Mouse (Mus musculus) brown adipose tissue, adult 24 weeks (tissue): ENCODE data around the gene Spock1. TPM values are rescaled to one million over a fixed set of nuclear protein-coding genes. Genes with fewer than 3 reads are reported as not detected.

Experiments
- H3K27ac ChIP-seq: fragments of 200-500 bp; replicated peaks from 2 replicates; pipeline ENCODE4 v1.5.1; 2012; ENCODE audit warnings: low read depth, mild to moderate bottlenecking, low read length
- H3K4me1 ChIP-seq: fragments of 200-500 bp; 2 replicates; pipeline ENCODE4 v1.6.1; 2012; ENCODE audit warnings: low read length, mixed read lengths; ENCODE audit not compliant: control insufficient read depth, insufficient read depth, insufficient read length
- H3K4me3 ChIP-seq: fragments of 200-500 bp; 2 replicates; pipeline ENCODE4 v1.5.1; 2012; ENCODE audit warnings: low read depth, mild to moderate bottlenecking, low read length, moderate library complexity; ENCODE audit not compliant: insufficient read depth
- polyA plus RNA-seq: library from polyadenylated mRNA; stranded (reverse); fragments of >200 nt; gene quantifications from 2 replicates; pipeline ENCODE4 v1.2.4, GENCODE M21; 2012; ENCODE audit not compliant: missing spikeins, insufficient read depth, insufficient read length

The Spock1 gene
- polyA plus RNA-seq, 1 experiment: not detected

DNA sequence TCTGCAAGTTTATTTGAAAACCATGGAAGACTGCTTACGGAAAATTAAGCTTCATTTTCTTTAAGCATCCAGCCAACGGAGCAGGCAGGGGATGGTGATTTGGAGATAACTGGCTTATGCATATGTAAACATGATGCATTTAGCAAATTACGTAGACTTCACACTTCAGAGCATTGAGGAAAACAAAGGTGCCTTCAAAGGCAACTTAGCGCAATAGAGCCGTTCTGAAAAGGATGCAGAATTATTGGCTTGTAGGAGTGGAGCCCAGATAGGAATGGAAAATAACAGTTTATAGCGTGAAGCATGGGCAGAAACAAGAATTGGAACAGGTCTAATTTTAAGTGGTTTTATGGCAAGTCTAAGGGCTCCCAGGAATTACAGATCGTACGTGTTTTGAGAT is 448.2 kb downstream of the Spock1 start:
- Histone ChIP-seq H3K4me1 (no peaks in the 10 kb centered on the region), H3K27ac (no peak overlapping the region), H3K4me3 (no peak overlapping the region)

- Histone ChIP-seq H3K4me1 (no peaks in the 10 kb centered on the region), H3K4me3 (no peak overlapping the region), H3K27ac (no peak overlapping the region)
Measured at GRCm38 (mm10) chr13:57450189-57450821, 457.8 kb downstream of the Spock1 start.

DNA sequence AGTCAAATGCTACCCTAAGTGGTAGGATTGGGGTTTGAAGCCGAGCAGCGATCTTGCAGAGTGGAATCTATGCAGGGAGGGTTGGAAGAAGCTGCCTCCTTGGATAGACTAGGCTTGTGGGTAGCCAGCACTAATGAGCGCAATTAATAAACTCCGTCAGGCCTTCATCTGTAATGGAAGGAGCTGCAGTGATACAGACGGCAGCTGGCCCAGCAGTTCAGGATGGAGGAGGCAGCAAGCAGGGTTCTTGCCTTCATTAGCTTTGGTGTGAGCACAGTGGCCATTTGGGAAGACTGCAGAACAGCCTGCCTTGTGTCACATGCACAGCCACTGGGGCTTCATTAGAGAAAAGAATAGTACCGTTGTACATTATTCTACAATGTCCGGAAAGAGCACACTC is 459.2 kb downstream of the Spock1 start:
- H3K4me3 ChIP-seq: no peak overlapping the region
- no peak overlapping the region for H3K27ac ChIP-seq
- no peaks in the 10 kb centered on the region for H3K4me1 ChIP-seq

DNA sequence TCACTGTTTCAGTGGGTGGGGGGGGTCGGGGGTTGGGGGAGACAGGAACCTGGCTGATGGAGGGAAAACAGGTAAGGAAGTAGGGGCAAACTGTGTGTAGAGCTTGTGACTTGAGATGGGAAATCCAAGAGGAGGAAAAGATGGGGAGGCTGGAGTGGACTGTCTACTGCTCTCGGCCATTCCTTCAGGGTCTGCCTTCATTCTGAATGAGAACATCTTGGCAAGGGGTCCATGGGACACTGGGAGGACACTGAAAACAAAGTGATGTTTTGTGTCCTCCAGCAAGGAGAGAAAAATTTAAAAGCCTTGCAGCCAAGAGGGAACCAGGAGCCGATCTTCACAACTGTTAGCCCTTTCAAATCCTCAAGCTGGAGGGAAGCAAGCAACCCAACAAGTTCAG is 463.2 kb downstream of the Spock1 start:
- Histone ChIP-seq H3K4me1 (no peaks in the 10 kb centered on the region), H3K4me3 (no peak overlapping the region), H3K27ac (no peak overlapping the region)

DNA sequence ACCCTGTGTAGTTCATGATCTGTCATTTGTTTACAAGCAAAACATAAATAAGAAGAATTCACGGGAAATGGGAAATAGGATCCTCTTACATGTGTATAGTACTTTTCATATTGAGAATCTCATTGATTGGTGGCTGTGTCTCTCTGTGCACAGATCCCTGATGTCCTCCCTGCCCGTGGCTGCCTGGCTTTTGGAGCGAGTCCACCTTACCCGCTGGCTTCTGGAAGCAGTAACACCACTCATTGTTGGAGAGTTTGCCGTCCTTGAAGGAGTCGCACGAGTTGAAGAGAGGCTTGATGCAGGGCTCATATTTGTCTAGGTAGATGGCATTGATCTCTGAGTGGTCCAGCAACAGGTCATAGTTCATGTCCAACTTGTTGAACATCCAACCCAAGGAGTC is 468.0 kb downstream of the Spock1 start:
- Histone ChIP-seq H3K4me3 (no peak overlapping the region), H3K27ac (no peak overlapping the region), H3K4me1 (no peaks in the 10 kb centered on the region)

- no peaks in the 10 kb centered on the region for H3K4me1 ChIP-seq
- H3K4me3 ChIP-seq: no peak overlapping the region
- H3K27ac ChIP-seq: no peak overlapping the region
Measured at GRCm38 (mm10) chr13:57435726-57436220, 472.4 kb downstream of the Spock1 start.

- H3K4me3 ChIP-seq: no peak overlapping the region
- no peak overlapping the region for H3K27ac ChIP-seq
- no peaks in the 10 kb centered on the region for H3K4me1 ChIP-seq
Measured at GRCm38 (mm10) chr13:57433848-57434247, 474.3 kb downstream of the Spock1 start.

DNA sequence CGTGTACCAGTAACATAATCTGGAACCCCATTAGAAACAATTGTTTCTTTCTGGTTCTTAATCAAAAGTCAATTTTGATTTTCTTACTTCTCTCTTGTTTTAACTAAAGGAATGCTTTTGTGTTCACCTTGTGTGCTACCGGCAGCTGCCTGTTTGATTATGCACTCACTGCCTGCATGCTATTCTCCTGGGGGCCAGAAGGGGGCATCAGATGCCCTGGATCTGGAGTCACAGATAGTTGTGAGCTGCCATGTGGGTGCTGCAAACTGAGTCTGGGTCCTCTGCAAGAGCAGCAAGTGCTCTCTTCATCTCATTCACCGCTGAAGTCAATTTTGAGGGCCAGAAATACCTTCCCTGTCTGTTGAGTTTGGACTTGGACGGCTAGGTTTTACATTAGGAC is 476.3 kb downstream of the Spock1 start:
- Histone ChIP-seq H3K27ac (no peak overlapping the region), H3K4me1 (no peaks in the 10 kb centered on the region), H3K4me3 (no peak overlapping the region)

DNA sequence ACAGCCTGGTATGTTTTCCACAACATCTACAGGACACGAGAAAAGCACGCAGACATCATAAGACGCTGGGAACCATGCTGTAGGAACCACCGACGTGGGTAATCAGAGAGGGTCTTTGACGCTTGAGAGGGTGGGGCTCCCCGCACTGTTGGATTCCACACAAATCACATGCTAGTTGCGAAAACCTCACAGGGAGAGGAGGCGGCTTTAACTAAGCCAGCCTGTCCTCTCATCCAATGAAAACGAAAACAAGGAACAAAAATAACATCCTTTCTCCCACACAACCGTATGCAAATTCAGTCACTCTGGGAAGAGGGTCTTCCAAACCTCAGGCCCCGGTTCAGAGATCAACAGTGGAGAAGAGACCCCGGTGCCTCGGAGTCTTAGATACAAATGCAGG is 479.3 kb downstream of the Spock1 start:
- Histone ChIP-seq H3K4me3 (no peak overlapping the region), H3K27ac (no peak overlapping the region), H3K4me1 (no peaks in the 10 kb centered on the region)

DNA sequence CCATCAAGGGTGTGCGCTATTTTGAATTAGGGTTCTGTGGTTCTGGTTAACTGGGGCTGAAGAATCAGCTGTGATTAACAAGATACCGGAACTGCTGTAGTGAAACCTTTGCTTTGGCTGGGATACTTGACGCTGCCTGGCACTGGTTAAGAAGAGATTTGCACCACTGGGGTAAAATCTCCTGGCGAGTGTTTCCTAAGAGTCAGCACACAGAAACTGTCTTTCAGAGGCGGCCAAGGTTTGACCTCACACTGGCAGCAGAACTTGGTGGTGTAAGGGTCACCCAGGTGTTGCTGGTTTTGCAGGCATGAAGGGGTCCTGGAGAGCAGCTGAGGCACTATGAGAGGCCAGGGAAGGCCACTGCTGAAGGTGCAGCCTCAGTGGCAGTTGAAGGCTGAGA is 489.4 kb downstream of the Spock1 start:
- H3K4me1 ChIP-seq: no peaks in the 10 kb centered on the region
- H3K4me3 ChIP-seq: no peak overlapping the region
- H3K27ac ChIP-seq: no peak overlapping the region

GRCm38 (mm10) chr13:57414716-57415115 is 493.4 kb downstream of the Spock1 start:
- Histone ChIP-seq H3K4me3 (no peak overlapping the region), H3K27ac (no peak overlapping the region), H3K4me1 (no peaks in the 10 kb centered on the region)

GRCm38 (mm10) chr13:57407666-57408065 is 500.5 kb downstream of the Spock1 start:
- Histone ChIP-seq H3K4me3 (no peak overlapping the region), H3K4me1 (no peaks in the 10 kb centered on the region), H3K27ac (no peak overlapping the region)

GRCm38 (mm10) chr13:57402386-57402785 is 505.7 kb downstream of the Spock1 start:
- no peaks in the 10 kb centered on the region for H3K4me1 ChIP-seq
- H3K4me3 ChIP-seq: no peak overlapping the region
- H3K27ac ChIP-seq: no peak overlapping the region

DNA sequence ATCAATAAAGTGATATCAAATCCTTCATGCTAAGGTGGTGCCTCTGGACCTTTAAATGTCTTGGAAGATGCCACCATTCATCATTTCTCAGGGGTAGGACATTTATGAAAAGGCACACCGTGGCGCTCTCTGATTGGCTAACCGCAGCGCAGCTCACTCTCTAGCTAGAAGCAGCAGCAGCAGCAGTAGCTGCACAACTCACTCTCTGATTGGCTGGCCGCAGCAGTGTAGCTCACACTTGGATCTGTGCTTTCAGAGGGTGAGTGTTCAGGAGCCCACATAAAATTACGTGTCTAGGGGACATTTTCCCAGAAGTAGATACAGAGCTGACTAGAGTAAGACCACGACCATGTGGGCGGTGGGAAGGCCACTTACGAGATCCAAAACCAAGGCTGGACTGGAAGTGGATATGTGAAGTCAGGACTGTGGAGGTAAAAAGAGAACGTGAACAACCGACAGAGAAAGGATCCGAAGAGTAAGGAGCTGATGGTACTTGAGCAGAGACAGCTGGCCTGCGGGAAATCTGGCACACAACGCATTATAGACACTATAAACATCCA is 535.9 kb downstream of the Spock1 start:
- H3K27ac ChIP-seq: no peak overlapping the region
- no peak overlapping the region for H3K4me3 ChIP-seq
- no peaks in the 10 kb centered on the region for H3K4me1 ChIP-seq
